Mouse (Mus musculus) cerebellum, adult 2 months (tissue): ENCODE data around the gene Tspan1.

ENCODE experiments used
- CTCF ChIP-seq: fragments of 200-500 bp; IDR thresholded peaks from 2 replicates; pipeline ENCODE4 v1.5.1; 2011; ENCODE audit warnings: low read depth, mild to moderate bottlenecking, control low read depth, low read length, moderate library complexity, borderline replicate concordance; ENCODE audit not compliant: insufficient read depth
- POLR2A ChIP-seq: fragments of 200-500 bp; IDR thresholded peaks from 2 replicates; pipeline ENCODE4 v1.6.1; 2011; ENCODE audit warnings: low read length, control low read depth, borderline replicate concordance; ENCODE audit not compliant: insufficient read depth

DNA sequence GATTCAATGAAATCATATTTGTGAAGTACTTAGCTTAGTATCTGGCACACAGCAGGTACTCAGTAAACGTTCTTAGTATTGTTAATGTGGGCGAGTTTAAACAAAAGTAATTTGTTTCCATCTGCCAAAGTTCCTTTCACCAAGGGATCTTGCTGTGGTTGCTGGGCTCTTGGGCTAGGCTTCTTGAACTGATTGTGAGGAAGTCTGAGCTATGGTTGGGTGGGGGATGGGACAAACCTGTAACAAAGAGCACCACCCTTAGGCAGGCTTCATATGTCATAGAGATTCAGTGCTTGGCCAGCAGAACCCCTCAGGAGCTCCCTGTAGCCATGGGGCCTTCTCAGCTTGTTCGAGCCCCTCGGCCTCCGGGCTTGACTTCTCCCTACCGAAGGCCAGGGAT, 5.7 kb upstream of the Tspan1 start, which contains the start of the genes 1700042G07Rik and Gm49337:
- TF ChIP-seq CTCF, result no peak
- no peak for TF ChIP-seq POLR2A
